Mouse (Mus musculus): ENCODE measurements around the gene Mdn1. TPM values are rescaled to one million over a fixed set of nuclear protein-coding genes. Genes with fewer than 3 reads are reported as not detected.

Gene Mdn1
- polyA plus RNA-seq, 1 experiment from 2014 or later: 3.9 TPM

GRCm38 (mm10) chr4:32789020-32789419 is 132.1 kb downstream of the Mdn1 start:
- no peak for ATAC-seq (ENCODE audit: insufficient read depth)
- no peak overlapping the region for H3K4me2 ChIP-seq
- no peak overlapping the region for H3K9ac ChIP-seq
- H3K27me3 ChIP-seq: no peaks in the 10 kb centered on the region
- no peak overlapping the region for H3K27ac ChIP-seq (replicated peaks)
- no peak overlapping the region for H3K4me3 ChIP-seq (replicated peaks)
- H3K9me3 ChIP-seq (replicated peaks): no peaks in the 10 kb centered on the region
- WGBS (ENCODE audit: insufficient replicate concordance): 53% methylated on average over 4 of the region's 4 CpGs
- H3K36me3 ChIP-seq (replicated peaks): no peaks in the 10 kb centered on the region
- H3K4me1 ChIP-seq (replicated peaks): no peaks in the 10 kb centered on the region

GRCm38 (mm10) chr4:32798976-32799375 is 142.1 kb downstream of the Mdn1 start:
- peak overlapping the region; percentile 13; the same call in 1 of the 2 replicates for H3K4me2 ChIP-seq
- ATAC-seq (ENCODE audit: insufficient read depth): no peak

GRCm38 (mm10) chr4:32799966-32800576 is 143.2 kb downstream of the Mdn1 start, which contains the start of gene Lyrm2:
Gene Lyrm2, plus strand, starts transcription at chr4:32800253.
- peaks cover 15% of the 10 kb centered on the region for H3K4me1 ChIP-seq (replicated peaks)
- peak within 1 kb of the TSS; percentile 83 for H3K4me2 ChIP-seq
- H3K27me3 ChIP-seq: no peaks in the 10 kb centered on the region
- H3K36me3 ChIP-seq (replicated peaks): no peaks in the 10 kb centered on the region
- peak within 1 kb of the TSS; percentile 84 for H3K4me3 ChIP-seq (replicated peaks)
- H3K9me3 ChIP-seq (replicated peaks): no peaks in the 10 kb centered on the region
- H3K27ac ChIP-seq (replicated peaks): peak within 1 kb of the TSS; percentile 98
- under 1% methylated on average over 53 of the region's 53 CpGs for WGBS (ENCODE audit: insufficient replicate concordance)
- peak within 1 kb of the TSS; percentile 87 for H3K9ac ChIP-seq
- peak; percentile 92 for ATAC-seq (ENCODE audit: insufficient read depth)

More at GRCm38 (mm10) chr4:32798976-32799375, 142.1 kb downstream of the Mdn1 start:
- Histone ChIP-seq H3K9me3 (replicated peaks) (no peaks in the 10 kb centered on the region), H3K36me3 (replicated peaks) (no peaks in the 10 kb centered on the region), H3K4me1 (replicated peaks) (peaks cover 15% of the 10 kb centered on the region), H3K9ac (no peak overlapping the region), H3K4me3 (replicated peaks) (no peak overlapping the region), H3K27ac (replicated peaks) (no peak overlapping the region), H3K27me3 (no peaks in the 10 kb centered on the region)
- 90% methylated on average over 4 of the region's 4 CpGs for WGBS (ENCODE audit: insufficient replicate concordance)

GRCm38 (mm10) chr4:32800577-32801170 is 143.8 kb downstream of the Mdn1 start:
- Histone ChIP-seq H3K9ac (peak overlapping the region; percentile 87), H3K27ac (replicated peaks) (peak overlapping the region; percentile 98), H3K9me3 (replicated peaks) (no peaks in the 10 kb centered on the region), H3K4me1 (replicated peaks) (peaks cover 15% of the 10 kb centered on the region), H3K4me2 (peak overlapping the region; percentile 83), H3K36me3 (replicated peaks) (no peaks in the 10 kb centered on the region), H3K27me3 (no peaks in the 10 kb centered on the region), H3K4me3 (replicated peaks) (peak overlapping the region; percentile 84)
- 8% methylated on average over 9 of the region's 9 CpGs for WGBS (ENCODE audit: insufficient replicate concordance)
- no peak for ATAC-seq (ENCODE audit: insufficient read depth)

GRCm38 (mm10) chr4:32817478-32817877 is 160.6 kb downstream of the Mdn1 start:
- H3K9me3 ChIP-seq (replicated peaks): no peaks in the 10 kb centered on the region
- H3K9ac ChIP-seq: no peak overlapping the region
- no peak overlapping the region for H3K4me3 ChIP-seq (replicated peaks)
- H3K36me3 ChIP-seq (replicated peaks): no peaks in the 10 kb centered on the region
- H3K4me2 ChIP-seq: no peak overlapping the region
- WGBS (ENCODE audit: insufficient replicate concordance): 34% methylated on average over 5 of the region's 5 CpGs
- H3K4me1 ChIP-seq (replicated peaks): peaks cover 17% of the 10 kb centered on the region
- H3K27me3 ChIP-seq: no peaks in the 10 kb centered on the region
- no peak overlapping the region for H3K27ac ChIP-seq (replicated peaks)
- ATAC-seq (ENCODE audit: insufficient read depth): peak; percentile 42; the same call in 1 of the 2 replicates

- Histone ChIP-seq H3K27ac (replicated peaks) (no peak overlapping the region), H3K4me2 (no peak overlapping the region), H3K4me1 (replicated peaks) (peaks cover 25% of the 10 kb centered on the region), H3K9ac (no peak overlapping the region), H3K36me3 (replicated peaks) (no peaks in the 10 kb centered on the region), H3K9me3 (replicated peaks) (no peaks in the 10 kb centered on the region), H3K4me3 (replicated peaks) (no peak overlapping the region), H3K27me3 (no peaks in the 10 kb centered on the region)
- 83% methylated on average over 3 of the region's 3 CpGs for WGBS (ENCODE audit: insufficient replicate concordance)
- ATAC-seq (ENCODE audit: insufficient read depth): no peak
Measured at GRCm38 (mm10) chr4:32820676-32821075, 163.8 kb downstream of the Mdn1 start.

- ATAC-seq (ENCODE audit: insufficient read depth): no peak
- no peak overlapping the region for H3K4me3 ChIP-seq (replicated peaks)
- no peaks in the 10 kb centered on the region for H3K36me3 ChIP-seq (replicated peaks)
- no peak overlapping the region for H3K4me2 ChIP-seq
- H3K9ac ChIP-seq: no peak overlapping the region
- H3K27me3 ChIP-seq: no peaks in the 10 kb centered on the region
- no peaks in the 10 kb centered on the region for H3K9me3 ChIP-seq (replicated peaks)
- no peak overlapping the region for H3K27ac ChIP-seq (replicated peaks)
- 58% methylated on average over 8 of the region's 8 CpGs for WGBS (ENCODE audit: insufficient replicate concordance)
- H3K4me1 ChIP-seq (replicated peaks): peaks cover 35% of the 10 kb centered on the region
Measured at GRCm38 (mm10) chr4:32824254-32824653, 167.3 kb downstream of the Mdn1 start.

Other genes starting within 250 kb of the Mdn1 start
- 0.05 and 0.06 TPM in 2 replicates for gene Gja10, start 54.4 kb upstream of the Mdn1 start, polyA plus RNA-seq (2015; fragmentation: Nextera tagmentation; extraction: Ambion mirVana)
- 26.1 and 26.6 TPM in 2 replicates for gene Casp8ap2, start 41.7 kb upstream of the Mdn1 start, polyA plus RNA-seq (2015; fragmentation: Nextera tagmentation; extraction: Ambion mirVana)
- gene Lyrm2, start 143.1 kb downstream of the Mdn1 start, polyA plus RNA-seq (2015; fragmentation: Nextera tagmentation; extraction: Ambion mirVana): 24.4 and 28.7 TPM in 2 replicates